Mouse (Mus musculus) bone marrow macrophage, adult 2 months (primary cell): ENCODE data around the gene Doc2a. TPM values are rescaled to one million over a fixed set of nuclear protein-coding genes. Genes with fewer than 3 reads are reported as not detected.

Experiments used
- H3K27ac ChIP-seq: 2 replicates; pipeline ENCODE4 v1.5.1; 2012; ENCODE audit warnings: low read depth, low read length; ENCODE audit not compliant: insufficient read depth
- H3K4me1 ChIP-seq: 2 replicates; pipeline ENCODE4 v1.6.1; 2012; ENCODE audit warnings: low read length; ENCODE audit not compliant: control insufficient read depth, insufficient read depth
- H3K4me3 ChIP-seq: 2 replicates; pipeline ENCODE4 v1.5.1; 2012; ENCODE audit warnings: mild to moderate bottlenecking, low read length, moderate library complexity; ENCODE audit not compliant: insufficient read depth
- CTCF ChIP-seq: IDR thresholded peaks from 2 replicates; pipeline ENCODE4 v1.5.1; 2012; ENCODE audit warnings: low read depth, mild to moderate bottlenecking, low read length, moderate library complexity
- POLR2A ChIP-seq: IDR thresholded peaks from 2 replicates; pipeline ENCODE4 v1.6.1; 2012; ENCODE audit warnings: mild to moderate bottlenecking, low read depth, low read length, borderline replicate concordance
- polyA plus RNA-seq: library from polyadenylated mRNA; stranded (reverse); fragments of >200 nt; gene quantifications from 2 replicates; pipeline ENCODE4 v1.2.4, GENCODE M21; 2012; ENCODE audit not compliant: missing spikeins, insufficient read depth, insufficient read length

Doc2a gene
- not detected in 2 replicates for polyA plus RNA-seq

- Histone ChIP-seq H3K4me3 (peak within 1 kb of the TSS; percentile 42), H3K27ac (no peak within 1 kb of the TSS), H3K4me1 (no peaks in the 10 kb centered on the region)
- no peak; the same call in 1 of the 2 replicates for TF ChIP-seq CTCF
- no peak for TF ChIP-seq POLR2A
Observed at GRCm38 (mm10) chr7:126847116-126847420, at the start of gene Doc2a. Doc2a (plus strand) TSS chr7:126847416.

GRCm38 (mm10) chr7:126798127-126799049, 48.8 kb upstream of the Doc2a start:
- peaks cover 37% of the 10 kb centered on the region for H3K4me1 ChIP-seq
- TF ChIP-seq CTCF, result no peak
- no peak for TF ChIP-seq POLR2A
- peak overlapping the region; percentile 74 for H3K4me3 ChIP-seq
- peak overlapping the region; percentile 87 for H3K27ac ChIP-seq

- Histone ChIP-seq H3K4me1 (peaks cover 42% of the 10 kb centered on the region), H3K4me3 (peak overlapping the region; percentile 74), H3K27ac (peak overlapping the region; percentile 89)
- TF ChIP-seq CTCF (no peak), POLR2A (peak; percentile 59; the same call in 1 of the 2 replicates)
Observed at GRCm38 (mm10) chr7:126799050-126799467, 48.2 kb upstream of the Doc2a start.

- H3K4me3 ChIP-seq, result peak overlapping the region; percentile 73
- TF ChIP-seq POLR2A (no peak), CTCF (no peak)
- peaks cover 43% of the 10 kb centered on the region for H3K4me1 ChIP-seq
- H3K27ac ChIP-seq, result peak overlapping the region; percentile 89
Observed at GRCm38 (mm10) chr7:126799468-126800268, 47.5 kb upstream of the Doc2a start.

- Histone ChIP-seq H3K4me3 (peak overlapping the region; percentile 73), H3K4me1 (peaks cover 40% of the 10 kb centered on the region), H3K27ac (peak overlapping the region; percentile 89)
- TF ChIP-seq CTCF, result no peak
- no peak for TF ChIP-seq POLR2A
Observed at GRCm38 (mm10) chr7:126800269-126801056, 46.8 kb upstream of the Doc2a start.

- H3K27ac ChIP-seq, result no peak overlapping the region
- H3K4me1 ChIP-seq, result peaks cover 38% of the 10 kb centered on the region
- no peak overlapping the region for H3K4me3 ChIP-seq
- no peak for TF ChIP-seq CTCF
- no peak for TF ChIP-seq POLR2A
Observed at GRCm38 (mm10) chr7:126801057-126801422, 46.2 kb upstream of the Doc2a start.

- TF ChIP-seq CTCF, result no peak
- TF ChIP-seq POLR2A, result no peak
- H3K4me1 ChIP-seq, result peaks cover 38% of the 10 kb centered on the region
- no peak overlapping the region for H3K4me3 ChIP-seq
- peak overlapping the region; percentile 28 for H3K27ac ChIP-seq
Observed at GRCm38 (mm10) chr7:126802134-126802889, 44.9 kb upstream of the Doc2a start.

- TF ChIP-seq CTCF, result no peak
- peaks cover 43% of the 10 kb centered on the region for H3K4me1 ChIP-seq
- H3K4me3 ChIP-seq, result no peak overlapping the region
- peak overlapping the region; percentile 22 for H3K27ac ChIP-seq
Observed at GRCm38 (mm10) chr7:126803181-126803580, 44.0 kb upstream of the Doc2a start.

GRCm38 (mm10) chr7:126803751-126804150, 43.5 kb upstream of the Doc2a start:
- H3K4me1 ChIP-seq, result peaks cover 43% of the 10 kb centered on the region
- H3K4me3 ChIP-seq, result no peak overlapping the region
- TF ChIP-seq POLR2A, result no peak
- no peak for TF ChIP-seq CTCF
- no peak overlapping the region; the same call in 1 of the 2 replicates for H3K27ac ChIP-seq
